Mouse (Mus musculus): ENCODE data around the gene Supt4a.

GRCm38 (mm10) chr11:87760301-87761081 is 23.1 kb downstream of the Supt4a start, which contains the start of gene Tspoap1:
- TF ChIP-seq CTCF (IDR thresholded peaks at IDR 0.05; ENCODE audit: insufficient read depth, low read length) (no peak), POLR2A (IDR thresholded peaks at IDR 0.05; ENCODE audit: borderline replicate concordance, extremely low read depth, low read depth, low read length) (no peak)
